Mouse (Mus musculus) kidney, adult 2 months (tissue): ENCODE results near the gene Rps6ka1. TPM values are rescaled to one million over a fixed set of nuclear protein-coding genes. Genes with fewer than 3 reads are reported as not detected.
"Not testable (repeated sequence)": the region's sequence is repeated elsewhere in the genome, so short reads cannot be mapped to it uniquely, and the experiment has no call there.

Experiments
- DNase-seq: peaks from one replicate; pipeline ENCODE4 v3.0.0; 2021
- H3K27ac ChIP-seq: fragments of 200-500 bp; 2 replicates; pipeline ENCODE4 v1.5.1; 2012; ENCODE audit warnings: low read depth, low read length, control low read depth, inconsistent platforms; ENCODE audit not compliant: insufficient read depth
- H3K27me3 ChIP-seq: fragments of 200-500 bp; replicated peaks from 2 replicates; pipeline ENCODE4 v1.6.1; 2012; ENCODE audit warnings: mild to moderate bottlenecking, moderate library complexity, low read length, inconsistent platforms; ENCODE audit not compliant: control insufficient read depth, insufficient read depth
- H3K36me3 ChIP-seq: fragments of 200-500 bp; 2 replicates; pipeline ENCODE4 v1.6.1; 2012; ENCODE audit warnings: mild to moderate bottlenecking, moderate library complexity, low read length, inconsistent platforms; ENCODE audit not compliant: control insufficient read depth, insufficient read depth
- H3K4me1 ChIP-seq: fragments of 200-500 bp; 2 replicates; pipeline ENCODE4 v1.6.1; 2011; ENCODE audit warnings: low read length; ENCODE audit not compliant: control insufficient read depth, insufficient read depth
- H3K4me3 ChIP-seq: fragments of 200-500 bp; 2 replicates; pipeline ENCODE4 v1.5.1; 2011; ENCODE audit warnings: mild to moderate bottlenecking, low read depth, low read length, control low read depth; ENCODE audit not compliant: insufficient read depth
- CTCF ChIP-seq: fragments of 200-500 bp; conservative IDR thresholded peaks from 2 replicates; pipeline ENCODE4 v1.5.1; 2011; ENCODE audit warnings: low read depth, mild to moderate bottlenecking, control low read depth, low read length, moderate library complexity, mixed read lengths; ENCODE audit not compliant: insufficient read depth, insufficient read length
- POLR2A ChIP-seq: fragments of 200-500 bp; IDR thresholded peaks from one replicate; pipeline ENCODE4 v1.6.1; 2011; ENCODE audit warnings: low read depth, low read length, control low read depth
- WGBS: fragments of 180-500 bp; shearing (Covaris S2); methylation state at CpG from one replicate; pipeline ENCODE4 v1.1.7; 2018; 5-methylcytosine and 5-hydroxymethylcytosine counted together
- polyA plus RNA-seq: library from polyadenylated mRNA; depleted of rRNA; stranded (reverse); fragments of >200 nt; gene quantifications from 2 replicates; pipeline ENCODE4 v1.2.3, GENCODE M21; 2012; rRNA removed

Rps6ka1 gene
- polyA plus RNA-seq: 29.4 and 30.9 TPM in 2 replicates

- TF ChIP-seq POLR2A (no peak), CTCF (peak; percentile 38)
- no peaks in the 10 kb centered on the region for H3K36me3 ChIP-seq
- DNase-seq: peak; percentile 84
- H3K4me3 ChIP-seq: peak within 1 kb of the TSS; percentile 65
- WGBS: under 1% methylated on average over 61 of the region's 61 CpGs
- no peaks in the 10 kb centered on the region for H3K27me3 ChIP-seq
- peaks cover 8% of the 10 kb centered on the region; the same call in 1 of the 2 replicates for H3K4me1 ChIP-seq
- peak within 1 kb of the TSS; percentile 34; the same call in 1 of the 2 replicates for H3K27ac ChIP-seq
Observed at GRCm38 (mm10) chr4:133887672-133888453, at the start of gene Rps6ka1. TSS of gene Rps6ka1 (minus strand) at chr4:133887797.

GRCm38 (mm10) chr4:133931785-133932184 lies 44.2 kb upstream of the Rps6ka1 start:
- H3K4me1 ChIP-seq: no peaks in the 10 kb centered on the region
- WGBS: 59% methylated on average over 3 of the region's 3 CpGs

GRCm38 (mm10) chr4:133931349-133931748 lies 43.8 kb upstream of the Rps6ka1 start:
- 18% methylated on average over 10 of the region's 10 CpGs for WGBS
- no peaks in the 10 kb centered on the region for H3K36me3 ChIP-seq
- no peaks in the 10 kb centered on the region for H3K27me3 ChIP-seq
- peak; percentile 16 for DNase-seq
- no peak overlapping the region for H3K27ac ChIP-seq
- H3K4me1 ChIP-seq: no peaks in the 10 kb centered on the region
- H3K4me3 ChIP-seq: no peak overlapping the region
- TF ChIP-seq CTCF: peak; percentile 41
- TF ChIP-seq POLR2A: no peak

More at GRCm38 (mm10) chr4:133931785-133932184, 44.2 kb upstream of the Rps6ka1 start:
- H3K36me3 ChIP-seq: no peaks in the 10 kb centered on the region
- no peak overlapping the region for H3K27ac ChIP-seq
- TF ChIP-seq CTCF (no peak), POLR2A (no peak)
- no peaks in the 10 kb centered on the region for H3K27me3 ChIP-seq
- H3K4me3 ChIP-seq: no peak overlapping the region
- DNase-seq: peak; percentile 77

DNA sequence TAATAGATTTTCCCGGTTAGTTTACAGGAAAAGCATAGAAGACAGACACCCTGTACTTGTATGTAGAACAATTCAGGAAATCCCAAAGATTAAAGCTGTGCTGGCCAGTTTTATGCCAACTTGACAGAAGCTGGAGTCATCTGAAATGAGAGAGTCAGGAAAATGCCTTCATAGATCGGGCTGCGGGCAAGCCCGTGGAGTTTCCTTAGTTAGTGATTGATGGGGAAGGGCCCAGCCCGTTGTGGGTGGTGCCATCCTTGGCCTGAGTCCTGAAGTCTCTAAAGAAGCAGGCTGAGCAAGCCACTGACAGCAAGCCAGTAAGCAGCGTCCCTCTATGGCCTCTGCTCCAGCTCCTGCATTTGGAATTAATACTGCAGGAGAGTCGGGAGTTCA lies 41.7 kb upstream of the Rps6ka1 start:
- DNase-seq: peak; percentile 70
- Histone ChIP-seq H3K36me3 (no peaks in the 10 kb centered on the region), H3K27ac (peak overlapping the region; percentile 48), H3K4me3 (no peak overlapping the region), H3K27me3 (no peaks in the 10 kb centered on the region), H3K4me1 (no peaks in the 10 kb centered on the region)
- WGBS: 10% methylated on average over 7 of the region's 7 CpGs
- no peak for TF ChIP-seq CTCF
- no peak for TF ChIP-seq POLR2A

DNA sequence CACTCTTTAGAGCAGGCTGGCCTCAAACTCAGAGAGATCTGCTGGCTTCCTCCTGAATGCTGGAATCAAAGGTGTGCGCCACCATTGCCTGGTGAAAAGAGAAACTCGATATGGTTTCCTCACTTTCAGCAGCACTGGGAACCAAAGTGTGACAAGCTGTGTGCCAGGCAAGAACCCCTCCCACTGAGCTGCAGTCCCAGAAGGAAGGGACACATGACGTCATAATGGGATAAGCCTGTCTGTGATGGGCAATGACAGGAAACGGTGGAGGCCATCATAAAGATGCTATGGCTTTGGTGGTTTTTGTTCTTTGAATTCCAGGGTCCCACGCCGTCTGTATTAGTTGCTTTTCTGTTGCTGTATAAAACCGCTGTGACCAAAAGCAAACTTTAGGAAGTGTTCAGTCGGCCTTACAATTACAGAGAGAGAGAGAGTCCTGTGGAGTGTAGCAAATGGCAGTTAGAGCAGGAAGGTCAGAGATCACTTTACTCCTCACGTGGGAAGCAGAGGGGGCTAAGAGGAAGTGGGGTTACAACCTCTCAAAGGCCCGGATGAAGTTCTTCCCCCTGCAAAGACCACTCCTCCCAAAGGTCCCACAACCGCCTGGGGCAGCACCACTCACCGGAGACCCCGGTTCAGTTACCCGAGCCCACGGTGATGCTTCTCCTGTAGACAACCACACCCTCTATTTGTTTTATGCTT lies 41.1 kb upstream of the Rps6ka1 start:
- Histone ChIP-seq H3K36me3 (no peaks in the 10 kb centered on the region), H3K4me3 (no peak overlapping the region), H3K4me1 (no peaks in the 10 kb centered on the region), H3K27me3 (no peaks in the 10 kb centered on the region), H3K27ac (peak overlapping the region; percentile 48)
- 25% methylated on average over 15 of the region's 15 CpGs for WGBS
- no peak for TF ChIP-seq POLR2A
- no peak for TF ChIP-seq CTCF
- no peak for DNase-seq

DNA sequence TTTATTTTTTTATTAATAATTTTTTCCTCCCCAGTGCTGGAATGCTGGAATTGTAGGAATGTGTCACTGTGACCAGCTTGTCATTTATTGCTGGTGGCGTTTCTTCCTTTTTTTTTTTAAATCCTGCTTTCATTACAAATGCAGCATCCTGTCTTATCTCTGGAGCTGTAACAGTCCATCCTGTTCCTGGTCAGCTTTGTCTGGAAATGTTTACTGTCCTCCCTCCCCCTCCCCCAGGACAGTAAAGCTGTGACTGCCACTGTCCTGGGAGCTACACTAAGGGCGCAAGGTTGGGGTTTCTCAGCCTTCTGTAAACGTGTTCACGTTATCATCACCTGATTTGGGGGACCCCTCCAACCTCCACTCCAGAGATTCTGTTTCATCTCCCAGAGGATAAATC lies 37.6 kb upstream of the Rps6ka1 start:
- no peak for DNase-seq
- Histone ChIP-seq H3K27me3 (no peaks in the 10 kb centered on the region), H3K4me1 (no peaks in the 10 kb centered on the region), H3K27ac (no peak overlapping the region), H3K4me3 (no peak overlapping the region), H3K36me3 (no peaks in the 10 kb centered on the region)
- 61% methylated on average over 4 of the region's 4 CpGs for WGBS
- TF ChIP-seq CTCF (no peak), POLR2A (no peak)

- H3K36me3 ChIP-seq: no peaks in the 10 kb centered on the region
- no peak for TF ChIP-seq POLR2A
- no peak for TF ChIP-seq CTCF
- DNase-seq: no peak
- H3K4me3 ChIP-seq: no peak overlapping the region
- H3K27me3 ChIP-seq: no peaks in the 10 kb centered on the region
- 90% methylated on average over 5 of the region's 5 CpGs for WGBS
- H3K4me1 ChIP-seq: no peaks in the 10 kb centered on the region
- no peak overlapping the region for H3K27ac ChIP-seq
Observed at GRCm38 (mm10) chr4:133923743-133924142, 36.1 kb upstream of the Rps6ka1 start.

- H3K36me3 ChIP-seq, H3K27ac ChIP-seq, H3K4me3 ChIP-seq, H3K4me1 ChIP-seq, H3K27me3 ChIP-seq: not testable (repeated sequence)
- 88% methylated on average over 23 of the region's 23 CpGs for WGBS
- DNase-seq: peak; percentile 64
Observed at GRCm38 (mm10) chr4:133918093-133918825, 30.7 kb upstream of the Rps6ka1 start.
